Mouse (Mus musculus) right cerebral cortex, postnatal 4 days (tissue): ENCODE measurements at regions not wholly inside any gene's neighbourhood (a gene's known extent, or its start where the extent isn't known, plus 50 kb on each side); places are given as distances from the start of the nearest gene placed in this dataset.

ENCODE experiments used
- DNase-seq: peaks from one replicate; pipeline ENCODE4 v3.0.0-alpha.2; 2022

- DNase-seq = peak; percentile 39
Observed at GRCm38 (mm10) chr7:51434865-51435264, 76.0 kb upstream of the Ano5 start.

GRCm38 (mm10) chr7:51454989-51455692 is 55.7 kb upstream of the Ano5 start:
- no peak for DNase-seq

GRCm38 (mm10) chr7:51458757-51459156 is 52.1 kb upstream of the Ano5 start:
- no peak for DNase-seq
